Mouse (Mus musculus): ENCODE data around the gene Nup160. TPM values are rescaled to one million over a fixed set of nuclear protein-coding genes. Genes with fewer than 3 reads are reported as not detected.

The Nup160 gene
- polyA plus RNA-seq, 1 experiment from 2014 or later, result 57.0 TPM

- ATAC-seq (ENCODE audit: low FRiP score) (no peak), DNase-seq (ENCODE audit: low spot score, missing footprints) (no peak)
- Histone ChIP-seq H3K4me1 (ENCODE audit: control insufficient read depth, insufficient read depth, low read length) (no peaks in the 10 kb centered on the region), H3K4me2 (no peak overlapping the region), H3K4me3 (ENCODE audit: low read depth, low read length) (no peak overlapping the region), H3K36me3 (ENCODE audit: control insufficient read depth, insufficient read depth, low read length) (peaks cover 16% of the 10 kb centered on the region), H3K27ac (ENCODE audit: low read depth, low read length) (no peak overlapping the region), H3K9ac (ENCODE audit: low read length) (no peak overlapping the region), H3K27me3 (ENCODE audit: control insufficient read depth, insufficient read depth, low read length) (no peaks in the 10 kb centered on the region), H3K9me3 (ENCODE audit: control insufficient read depth, low read length) (no peaks in the 10 kb centered on the region)
- WGBS, result 91% methylated on average over 3 of the region's 3 CpGs
Measured at GRCm38 (mm10) chr2:90726818-90727217, 49.8 kb downstream of the Nup160 start.

DNA sequence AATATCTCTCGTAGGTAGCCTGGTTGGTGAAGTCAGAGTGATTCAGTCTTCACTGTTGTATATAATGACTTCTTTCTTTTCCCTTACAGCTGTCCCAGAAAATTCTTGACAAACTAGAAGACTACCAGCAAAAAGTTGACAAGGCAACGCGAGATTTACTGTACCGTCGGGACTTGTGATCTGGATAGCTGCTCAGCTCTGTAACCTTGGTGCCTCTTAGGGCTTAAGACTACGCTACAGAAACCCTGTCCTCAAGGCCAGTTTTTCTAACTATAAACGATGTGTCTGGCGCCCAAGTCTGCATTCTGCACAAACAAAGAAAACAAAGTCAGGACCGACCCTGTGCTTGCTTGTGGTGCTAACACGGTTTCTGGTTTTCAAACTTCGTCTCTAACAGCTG, 58.3 kb downstream of the Nup160 start:
- Histone ChIP-seq H3K36me3 (ENCODE audit: control insufficient read depth, insufficient read depth, low read length) (peaks cover 25% of the 10 kb centered on the region; the same call in 1 of the 2 replicates), H3K4me3 (ENCODE audit: low read depth, low read length) (no peak overlapping the region), H3K27ac (ENCODE audit: low read depth, low read length) (no peak overlapping the region), H3K4me2 (no peak overlapping the region), H3K27me3 (ENCODE audit: control insufficient read depth, insufficient read depth, low read length) (no peaks in the 10 kb centered on the region), H3K4me1 (ENCODE audit: control insufficient read depth, insufficient read depth, low read length) (no peaks in the 10 kb centered on the region), H3K9ac (ENCODE audit: low read length) (no peak overlapping the region), H3K9me3 (ENCODE audit: control insufficient read depth, low read length) (no peaks in the 10 kb centered on the region)
- no peak for DNase-seq (ENCODE audit: low spot score, missing footprints)
- no peak for ATAC-seq (ENCODE audit: low FRiP score)
- WGBS, result 94% methylated on average over 11 of the region's 11 CpGs

- Histone ChIP-seq H3K4me2 (no peak overlapping the region), H3K36me3 (ENCODE audit: control insufficient read depth, insufficient read depth, low read length) (peaks cover 15% of the 10 kb centered on the region; the same call in 1 of the 2 replicates), H3K4me1 (ENCODE audit: control insufficient read depth, insufficient read depth, low read length) (no peaks in the 10 kb centered on the region), H3K27me3 (ENCODE audit: control insufficient read depth, insufficient read depth, low read length) (no peaks in the 10 kb centered on the region), H3K27ac (ENCODE audit: low read depth, low read length) (no peak overlapping the region), H3K9me3 (ENCODE audit: control insufficient read depth, low read length) (no peaks in the 10 kb centered on the region), H3K9ac (ENCODE audit: low read length) (no peak overlapping the region), H3K4me3 (ENCODE audit: low read depth, low read length) (no peak overlapping the region)
- ATAC-seq (ENCODE audit: low FRiP score) (no peak), DNase-seq (ENCODE audit: low spot score, missing footprints) (no peak)
- WGBS, result 86% methylated on average over 3 of the region's 3 CpGs
Measured at GRCm38 (mm10) chr2:90738801-90739200, 61.8 kb downstream of the Nup160 start.

GRCm38 (mm10) chr2:90739327-90739726, 62.3 kb downstream of the Nup160 start:
- no peak for ATAC-seq (ENCODE audit: low FRiP score)
- Histone ChIP-seq H3K27me3 (ENCODE audit: control insufficient read depth, insufficient read depth, low read length) (no peaks in the 10 kb centered on the region), H3K4me2 (no peak overlapping the region), H3K4me3 (ENCODE audit: low read depth, low read length) (no peak overlapping the region), H3K9me3 (ENCODE audit: control insufficient read depth, low read length) (no peaks in the 10 kb centered on the region), H3K9ac (ENCODE audit: low read length) (no peak overlapping the region), H3K36me3 (ENCODE audit: control insufficient read depth, insufficient read depth, low read length) (peaks cover 15% of the 10 kb centered on the region; the same call in 1 of the 2 replicates), H3K27ac (ENCODE audit: low read depth, low read length) (no peak overlapping the region), H3K4me1 (ENCODE audit: control insufficient read depth, insufficient read depth, low read length) (no peaks in the 10 kb centered on the region)
- DNase-seq (ENCODE audit: low spot score, missing footprints), result no peak
- 89% methylated on average over 3 of the region's 3 CpGs for WGBS

GRCm38 (mm10) chr2:90739921-90740320, 62.9 kb downstream of the Nup160 start:
- peaks cover 15% of the 10 kb centered on the region; the same call in 1 of the 2 replicates for H3K36me3 ChIP-seq (ENCODE audit: control insufficient read depth, insufficient read depth, low read length)
- H3K9ac ChIP-seq (ENCODE audit: low read length), result no peak overlapping the region
- H3K4me2 ChIP-seq, result no peak overlapping the region
- H3K4me3 ChIP-seq (ENCODE audit: low read depth, low read length), result no peak overlapping the region
- no peaks in the 10 kb centered on the region for H3K27me3 ChIP-seq (ENCODE audit: control insufficient read depth, insufficient read depth, low read length)
- DNase-seq (ENCODE audit: low spot score, missing footprints) (no peak), ATAC-seq (ENCODE audit: low FRiP score) (no peak)
- no peak overlapping the region for H3K27ac ChIP-seq (ENCODE audit: low read depth, low read length)
- no peaks in the 10 kb centered on the region for H3K9me3 ChIP-seq (ENCODE audit: control insufficient read depth, low read length)
- 0 out of 2 replicates have a peak, but pooled peaks cover 2% of the 10 kb centered on the region for H3K4me1 ChIP-seq (ENCODE audit: control insufficient read depth, insufficient read depth, low read length)
- WGBS, result 89% methylated on average over 5 of the region's 5 CpGs

DNA sequence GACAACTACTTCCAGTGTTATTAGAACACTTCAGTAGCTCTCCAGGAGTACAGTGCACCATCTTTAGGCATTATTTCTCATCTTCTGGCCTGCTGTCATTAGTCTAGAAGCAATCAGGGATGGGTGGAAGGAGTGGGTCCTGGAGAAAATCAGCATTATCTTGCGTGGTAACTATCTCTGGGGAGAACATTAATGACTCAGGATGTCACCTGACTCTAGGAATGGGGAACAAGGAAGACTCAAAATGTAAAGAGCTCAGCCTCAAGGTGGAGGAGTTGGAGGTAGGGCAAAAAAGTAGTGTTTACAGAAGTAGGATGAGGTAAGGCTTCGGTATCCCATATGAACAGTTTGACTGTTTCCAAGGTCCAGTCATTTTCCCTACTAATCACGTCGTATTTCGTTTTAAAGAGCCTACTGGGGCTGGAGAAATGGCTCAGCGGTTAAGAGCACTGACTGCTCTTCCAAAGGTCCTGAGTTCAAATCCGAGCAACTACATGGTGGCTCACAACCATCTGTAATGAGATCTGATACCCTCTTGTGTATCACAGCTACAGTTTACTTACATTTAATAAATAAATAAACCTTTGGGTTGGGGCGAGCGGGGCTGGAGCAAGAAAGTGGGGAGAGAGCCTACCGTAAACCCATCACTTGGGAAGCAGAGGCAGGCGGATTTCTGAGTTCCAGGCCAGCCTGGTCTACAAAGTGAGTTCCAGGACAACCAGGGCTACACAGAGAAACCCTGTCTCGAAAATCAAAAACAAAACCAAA, 67.5 kb downstream of the Nup160 start:
- Histone ChIP-seq H3K9me3 (ENCODE audit: control insufficient read depth, low read length) (no peaks in the 10 kb centered on the region), H3K4me2 (peak overlapping the region; percentile 55), H3K4me3 (ENCODE audit: low read depth, low read length) (peak overlapping the region; percentile 97), H3K9ac (ENCODE audit: low read length) (peak overlapping the region; percentile 74), H3K27me3 (ENCODE audit: control insufficient read depth, insufficient read depth, low read length) (no peaks in the 10 kb centered on the region), H3K4me1 (ENCODE audit: control insufficient read depth, insufficient read depth, low read length) (peaks cover 9% of the 10 kb centered on the region; the same call in 1 of the 2 replicates), H3K36me3 (ENCODE audit: control insufficient read depth, insufficient read depth, low read length) (no peaks in the 10 kb centered on the region), H3K27ac (ENCODE audit: low read depth, low read length) (peak overlapping the region; percentile 84)
- ATAC-seq (ENCODE audit: low FRiP score), result peak; percentile 1; the same call in 1 of the 2 replicates
- 62% methylated on average over 12 of the region's 12 CpGs for WGBS
- no peak for DNase-seq (ENCODE audit: low spot score, missing footprints)

- H3K9ac ChIP-seq (ENCODE audit: low read length), result peak within 1 kb of the TSS; percentile 93
- peak; percentile 99 for ATAC-seq (ENCODE audit: low FRiP score)
- no peaks in the 10 kb centered on the region for H3K9me3 ChIP-seq (ENCODE audit: control insufficient read depth, low read length)
- H3K27me3 ChIP-seq (ENCODE audit: control insufficient read depth, insufficient read depth, low read length), result no peaks in the 10 kb centered on the region
- peaks cover 9% of the 10 kb centered on the region; the same call in 1 of the 2 replicates for H3K4me1 ChIP-seq (ENCODE audit: control insufficient read depth, insufficient read depth, low read length)
- peak within 1 kb of the TSS; percentile 55 for H3K4me2 ChIP-seq
- WGBS, result under 1% methylated on average over 44 of the region's 44 CpGs
- H3K27ac ChIP-seq (ENCODE audit: low read depth, low read length), result peak within 1 kb of the TSS; percentile 89
- H3K4me3 ChIP-seq (ENCODE audit: low read depth, low read length), result peak within 1 kb of the TSS; percentile 97
- peak; percentile 99 for DNase-seq (ENCODE audit: low spot score, missing footprints)
- 0 out of 2 replicates have a peak, but pooled peaks cover 2% of the 10 kb centered on the region for H3K36me3 ChIP-seq (ENCODE audit: control insufficient read depth, insufficient read depth, low read length)
Measured at GRCm38 (mm10) chr2:90745053-90745678, 68.2 kb downstream of the Nup160 start, which contains the start of gene Fnbp4. Fnbp4 (plus strand) TSS chr2:90745370.

- peak overlapping the region; percentile 93 for H3K9ac ChIP-seq (ENCODE audit: low read length)
- WGBS, result under 1% methylated on average over 54 of the region's 54 CpGs
- no peaks in the 10 kb centered on the region for H3K27me3 ChIP-seq (ENCODE audit: control insufficient read depth, insufficient read depth, low read length)
- H3K27ac ChIP-seq (ENCODE audit: low read depth, low read length), result peak overlapping the region; percentile 89
- DNase-seq (ENCODE audit: low spot score, missing footprints) (peak; percentile 93), ATAC-seq (ENCODE audit: low FRiP score) (no peak; the same call in none of the 2 replicates)
- peak overlapping the region; percentile 54 for H3K4me2 ChIP-seq
- H3K4me1 ChIP-seq (ENCODE audit: control insufficient read depth, insufficient read depth, low read length), result peaks cover 9% of the 10 kb centered on the region; the same call in 1 of the 2 replicates
- peaks cover 2% of the 10 kb centered on the region; the same call in 1 of the 2 replicates for H3K36me3 ChIP-seq (ENCODE audit: control insufficient read depth, insufficient read depth, low read length)
- H3K4me3 ChIP-seq (ENCODE audit: low read depth, low read length), result peak overlapping the region; percentile 97
- no peaks in the 10 kb centered on the region for H3K9me3 ChIP-seq (ENCODE audit: control insufficient read depth, low read length)
Measured at GRCm38 (mm10) chr2:90745740-90746537, 68.9 kb downstream of the Nup160 start.

Data from midbrain, embryonic 11.5 days (tissue).